Mouse (Mus musculus): ENCODE data around the gene Ikzf3. TPM values are rescaled to one million over a fixed set of nuclear protein-coding genes. Genes with fewer than 3 reads are reported as not detected.

The Ikzf3 gene
- 0.58 and 3.9 TPM in 2 replicates for polyA plus RNA-seq (2012; rRNA removed)

- Histone ChIP-seq H3K36me3 (ENCODE audit: control insufficient read depth, insufficient read depth, low read length) (no peaks in the 10 kb centered on the region), H3K4me3 (ENCODE audit: insufficient read depth, low read depth, low read length) (peak within 1 kb of the TSS; percentile 26), H3K27me3 (replicated peaks; ENCODE audit: control insufficient read depth, insufficient read depth, low read length) (peaks cover 16% of the 10 kb centered on the region), H3K4me1 (ENCODE audit: control insufficient read depth, insufficient read depth, low read length) (no peaks in the 10 kb centered on the region; the same call in 1 of the 2 replicates), H3K27ac (ENCODE audit: insufficient read depth, low read depth, low read length) (no peak within 1 kb of the TSS)
- WGBS, result 2% methylated on average over 58 of the region's 58 CpGs
- TF ChIP-seq CTCF (conservative IDR thresholded peaks at IDR 0.05; ENCODE audit: insufficient read depth, insufficient read length, low read depth, low read length) (no peak), POLR2A (IDR thresholded peaks at IDR 0.05; ENCODE audit: low read depth, low read length) (no peak)
- peak; percentile 18 for DNase-seq
Observed at GRCm38 (mm10) chr11:98545711-98546231, at the start of gene Ikzf3. Ikzf3 (minus strand) TSS chr11:98546031.

- 76% methylated on average over 10 of the region's 10 CpGs for WGBS
- TF ChIP-seq CTCF (conservative IDR thresholded peaks at IDR 0.05; ENCODE audit: insufficient read depth, insufficient read length, low read depth, low read length) (no peak), POLR2A (IDR thresholded peaks at IDR 0.05; ENCODE audit: low read depth, low read length) (no peak)
- no peak overlapping the region for H3K4me3 ChIP-seq (ENCODE audit: insufficient read depth, low read depth, low read length)
- H3K27ac ChIP-seq (ENCODE audit: insufficient read depth, low read depth, low read length), result no peak overlapping the region
- H3K27me3 ChIP-seq (replicated peaks; ENCODE audit: control insufficient read depth, insufficient read depth, low read length), result no peaks in the 10 kb centered on the region; the same call in 1 of the 2 replicates
- no peak for DNase-seq
- H3K36me3 ChIP-seq (ENCODE audit: control insufficient read depth, insufficient read depth, low read length), result no peaks in the 10 kb centered on the region
- peaks cover 3% of the 10 kb centered on the region; the same call in 1 of the 2 replicates for H3K4me1 ChIP-seq (ENCODE audit: control insufficient read depth, insufficient read depth, low read length)
Observed at GRCm38 (mm10) chr11:98595473-98595872, 49.6 kb upstream of the Ikzf3 start.

- H3K27me3 ChIP-seq (replicated peaks; ENCODE audit: control insufficient read depth, insufficient read depth, low read length), result no peaks in the 10 kb centered on the region; the same call in 1 of the 2 replicates
- peaks cover 4% of the 10 kb centered on the region; the same call in 1 of the 2 replicates for H3K4me1 ChIP-seq (ENCODE audit: control insufficient read depth, insufficient read depth, low read length)
- WGBS, result 68% methylated on average over 6 of the region's 6 CpGs
- no peak for DNase-seq
- TF ChIP-seq CTCF (conservative IDR thresholded peaks at IDR 0.05; ENCODE audit: insufficient read depth, insufficient read length, low read depth, low read length), result no peak
- no peak for TF ChIP-seq POLR2A (IDR thresholded peaks at IDR 0.05; ENCODE audit: low read depth, low read length)
- no peak overlapping the region for H3K4me3 ChIP-seq (ENCODE audit: insufficient read depth, low read depth, low read length)
- no peaks in the 10 kb centered on the region for H3K36me3 ChIP-seq (ENCODE audit: control insufficient read depth, insufficient read depth, low read length)
- H3K27ac ChIP-seq (ENCODE audit: insufficient read depth, low read depth, low read length), result no peak overlapping the region
Observed at GRCm38 (mm10) chr11:98595021-98595420, 49.2 kb upstream of the Ikzf3 start.

- TF ChIP-seq CTCF (conservative IDR thresholded peaks at IDR 0.05; ENCODE audit: insufficient read depth, insufficient read length, low read depth, low read length), result no peak
- no peak for TF ChIP-seq POLR2A (IDR thresholded peaks at IDR 0.05; ENCODE audit: low read depth, low read length)
Observed at GRCm38 (mm10) chr11:98590548-98591445, 45.0 kb upstream of the Ikzf3 start.

GRCm38 (mm10) chr11:98589306-98589705 is 43.5 kb upstream of the Ikzf3 start:
- Histone ChIP-seq H3K27ac (ENCODE audit: insufficient read depth, low read depth, low read length) (0 out of 2 replicates have a peak overlapping the region, but pooled peaks have one; percentile 12), H3K36me3 (ENCODE audit: control insufficient read depth, insufficient read depth, low read length) (no peaks in the 10 kb centered on the region), H3K27me3 (replicated peaks; ENCODE audit: control insufficient read depth, insufficient read depth, low read length) (no peaks in the 10 kb centered on the region), H3K4me1 (ENCODE audit: control insufficient read depth, insufficient read depth, low read length) (peaks cover 9% of the 10 kb centered on the region; the same call in 1 of the 2 replicates), H3K4me3 (ENCODE audit: insufficient read depth, low read depth, low read length) (no peak overlapping the region)
- no peak for DNase-seq
- WGBS, result 81% methylated on average over 8 of the region's 8 CpGs
- TF ChIP-seq CTCF (conservative IDR thresholded peaks at IDR 0.05; ENCODE audit: insufficient read depth, insufficient read length, low read depth, low read length) (no peak), POLR2A (IDR thresholded peaks at IDR 0.05; ENCODE audit: low read depth, low read length) (no peak)

More at GRCm38 (mm10) chr11:98590548-98591445, 45.0 kb upstream of the Ikzf3 start:
- DNase-seq, result peak; percentile 48
- WGBS, result 41% methylated on average over 19 of the region's 19 CpGs
- H3K4me3 ChIP-seq (ENCODE audit: insufficient read depth, low read depth, low read length), result no peak overlapping the region
- H3K4me1 ChIP-seq (ENCODE audit: control insufficient read depth, insufficient read depth, low read length), result peaks cover 9% of the 10 kb centered on the region; the same call in 1 of the 2 replicates
- H3K27me3 ChIP-seq (replicated peaks; ENCODE audit: control insufficient read depth, insufficient read depth, low read length), result no peaks in the 10 kb centered on the region
- H3K27ac ChIP-seq (ENCODE audit: insufficient read depth, low read depth, low read length), result no peak overlapping the region
- no peaks in the 10 kb centered on the region for H3K36me3 ChIP-seq (ENCODE audit: control insufficient read depth, insufficient read depth, low read length)

GRCm38 (mm10) chr11:98588833-98589281 is 43.0 kb upstream of the Ikzf3 start:
- WGBS, result 42% methylated on average over 6 of the region's 6 CpGs
- Histone ChIP-seq H3K4me1 (ENCODE audit: control insufficient read depth, insufficient read depth, low read length) (peaks cover 9% of the 10 kb centered on the region; the same call in 1 of the 2 replicates), H3K27ac (ENCODE audit: insufficient read depth, low read depth, low read length) (peak overlapping the region; percentile 87; the same call in 1 of the 2 replicates), H3K27me3 (replicated peaks; ENCODE audit: control insufficient read depth, insufficient read depth, low read length) (no peaks in the 10 kb centered on the region), H3K36me3 (ENCODE audit: control insufficient read depth, insufficient read depth, low read length) (no peaks in the 10 kb centered on the region), H3K4me3 (ENCODE audit: insufficient read depth, low read depth, low read length) (no peak overlapping the region)
- DNase-seq, result peak; percentile 33
- no peak for TF ChIP-seq POLR2A (IDR thresholded peaks at IDR 0.05; ENCODE audit: low read depth, low read length)
- no peak for TF ChIP-seq CTCF (conservative IDR thresholded peaks at IDR 0.05; ENCODE audit: insufficient read depth, insufficient read length, low read depth, low read length)

Data from kidney, adult 2 months (tissue).